Mouse (Mus musculus) gastrocnemius, postnatal 36 days (tissue): ENCODE measurements around the gene Il16. TPM values are rescaled to one million over a fixed set of nuclear protein-coding genes. Genes with fewer than 3 reads are reported as not detected.

Experiments used
- DNase-seq, 2 experiments: peaks; one replicate each; pipeline ENCODE4 v3.0.0; 2022
- intact Hi-C: fragments of 180-260 bp; cut with DNase I; formaldehyde crosslinking; loops from one replicate; pipeline ENCODE4 v1.15.1; 2025
- long read RNA-seq, 2 experiments: library from polyadenylated mRNA; stranded (forward); transcript quantifications; one replicate each; pipeline ENCODE4 v2.0.0; 2021
- total RNA-seq, 2 experiments: library from RNA; stranded (reverse); gene quantifications; 2 replicates each; pipeline ENCODE4 v1.2.3; 2021

Gene Il16
- 1 to 10 TPM; 2.4 to 3.1 TPM for total RNA-seq
- long read RNA-seq, experiment 1, partial matches to known transcripts: 0 of 1 reads
- long read RNA-seq, experiment 1, other reads (novel, unspliced or antisense): 0 of 1 reads
- long read RNA-seq, experiment 2: 0 reads

DNA sequence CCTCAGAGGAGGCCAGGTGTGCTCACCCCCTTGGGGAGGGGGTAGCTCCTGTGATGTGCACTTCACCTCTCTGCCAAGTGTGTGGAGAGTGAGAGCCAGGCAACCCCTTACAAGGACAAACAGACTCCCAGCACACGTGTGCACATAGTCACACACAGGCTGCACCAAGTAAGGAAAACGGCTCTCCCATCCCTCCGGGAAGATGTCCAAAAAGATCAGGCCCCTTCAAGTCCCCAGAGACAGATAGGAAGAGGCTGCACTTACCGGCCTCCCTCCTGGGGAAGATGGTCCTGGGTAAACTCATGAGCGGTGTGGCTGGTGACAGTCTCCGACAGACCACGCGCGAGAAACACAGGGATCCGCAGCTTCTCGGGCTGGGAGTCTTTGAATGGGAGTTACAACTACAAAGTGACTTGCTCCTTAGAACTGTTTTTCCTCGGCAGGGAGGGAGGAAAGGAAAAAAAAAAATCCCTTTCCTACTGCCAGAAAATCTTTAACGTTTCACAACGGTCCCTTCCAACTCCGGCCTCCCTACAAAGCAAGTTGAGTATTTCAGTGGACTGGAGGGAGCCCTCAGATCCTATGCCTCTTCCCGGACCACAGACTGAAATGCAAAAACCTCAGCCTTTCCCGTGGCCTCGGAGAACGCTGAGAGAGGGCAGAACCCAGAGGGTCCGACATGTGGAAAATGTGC is at the start of gene Il16:
Gene Il16, minus strand, starts transcription at position 314 of the 694 bp plus-strand sequence.
- intact Hi-C loops: no loop called here
- DNase-seq: no peak

DNA sequence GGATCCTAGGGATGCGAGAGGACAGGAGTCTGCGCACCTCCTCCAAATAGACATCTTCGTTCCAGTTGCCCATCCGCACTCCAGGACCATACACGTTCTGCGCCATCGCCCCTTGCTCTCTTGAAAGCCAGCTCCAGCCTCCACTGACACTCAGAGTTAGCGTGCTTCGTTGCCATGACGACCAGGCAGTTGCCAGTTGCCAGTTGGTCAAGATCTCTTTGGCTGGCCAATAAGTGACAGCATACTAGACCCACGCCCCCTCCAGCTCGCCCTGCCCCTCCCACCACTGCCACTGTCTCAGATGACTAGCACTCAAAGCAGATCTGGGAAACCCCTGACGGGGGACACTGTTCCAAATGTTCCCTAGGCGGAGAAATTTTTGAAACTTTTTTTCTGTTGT is 49.2 kb upstream of the Il16 start, which contains the start of gene Cfap161:
Gene Cfap161, minus strand, starts transcription at position 176 of the 400 bp plus-strand sequence.
- DNase-seq: no peak
- intact Hi-C loops: loop anchor here (5.0 kb wide), 1 partner anchor 112 kb away; no protein-coding TSS in a partner anchor

DNA sequence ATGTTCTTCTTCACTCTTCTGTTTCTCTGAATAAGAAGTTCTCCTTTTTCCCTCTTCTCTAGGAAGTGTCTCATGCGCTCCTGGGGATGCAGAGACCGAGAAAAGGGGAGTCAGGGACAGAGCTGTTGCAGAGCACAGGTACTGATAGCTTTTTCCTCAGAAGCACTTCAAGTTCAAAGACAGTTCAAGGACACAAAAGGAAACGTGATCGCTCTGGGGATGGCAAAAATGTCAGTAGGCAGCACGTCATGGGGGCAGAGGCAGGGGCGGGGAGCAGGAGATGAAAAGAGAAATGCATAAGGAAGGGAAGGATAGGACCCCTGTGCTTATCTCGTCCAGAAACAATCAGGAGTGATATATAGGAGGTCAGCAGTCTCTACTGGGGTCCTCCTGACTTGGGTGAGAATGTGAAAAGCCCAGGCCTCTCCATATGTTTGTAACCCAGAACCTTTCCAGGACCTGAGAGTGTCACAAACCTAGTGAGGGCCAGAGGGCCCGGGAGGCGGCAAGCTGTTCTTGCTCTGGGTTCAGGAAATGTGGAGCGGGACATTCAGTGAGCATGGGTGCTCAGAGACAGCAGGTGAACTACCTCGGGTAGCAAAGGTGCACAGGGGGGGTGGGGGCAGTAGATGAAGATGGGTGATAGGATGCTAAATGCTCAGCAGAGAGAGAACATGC is 48.6 kb upstream of the Il16 start:
- intact Hi-C loops: no loop called here
- no peak for DNase-seq

DNA sequence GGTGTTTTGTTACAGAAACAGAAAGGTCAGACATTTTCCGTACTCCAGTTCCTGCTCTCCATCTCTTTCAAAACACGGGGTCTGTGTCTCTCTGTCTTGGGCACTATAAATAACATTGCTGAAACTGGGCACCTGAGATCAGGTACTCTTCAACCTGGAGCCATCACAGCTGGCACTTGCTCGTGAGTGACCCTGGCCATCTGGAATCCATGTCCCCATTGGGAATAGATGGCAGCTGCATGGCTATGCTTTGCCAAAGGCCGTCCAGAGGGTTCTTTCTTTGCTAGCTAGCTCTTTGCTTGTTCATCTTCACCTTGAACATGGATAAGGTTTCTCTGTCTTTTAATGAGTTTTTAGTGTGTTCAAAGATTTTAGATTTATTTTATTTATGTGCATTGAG is 35.4 kb upstream of the Il16 start:
- DNase-seq: no peak
- intact Hi-C loops: no loop called here

DNA sequence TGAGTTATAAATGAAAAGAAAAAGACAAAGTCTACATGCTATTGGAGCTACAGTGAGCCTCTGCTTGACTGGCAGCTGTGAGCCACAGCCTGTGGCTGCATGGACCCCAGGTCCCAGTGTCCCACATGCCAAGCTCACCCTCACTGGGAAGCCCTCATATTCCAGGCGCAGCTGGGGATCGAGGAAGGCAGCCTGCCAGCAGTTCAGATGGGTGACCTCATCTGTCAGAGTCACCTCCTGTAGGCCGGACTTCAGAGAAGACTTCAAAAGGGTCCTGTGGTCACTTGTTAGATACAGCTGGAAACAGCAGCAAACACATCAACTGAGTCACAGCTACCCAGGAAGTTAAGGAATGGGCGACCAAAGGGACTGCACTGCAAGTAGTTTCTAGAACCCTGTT is 34.5 kb upstream of the Il16 start:
- intact Hi-C loops: no loop called here

DNA sequence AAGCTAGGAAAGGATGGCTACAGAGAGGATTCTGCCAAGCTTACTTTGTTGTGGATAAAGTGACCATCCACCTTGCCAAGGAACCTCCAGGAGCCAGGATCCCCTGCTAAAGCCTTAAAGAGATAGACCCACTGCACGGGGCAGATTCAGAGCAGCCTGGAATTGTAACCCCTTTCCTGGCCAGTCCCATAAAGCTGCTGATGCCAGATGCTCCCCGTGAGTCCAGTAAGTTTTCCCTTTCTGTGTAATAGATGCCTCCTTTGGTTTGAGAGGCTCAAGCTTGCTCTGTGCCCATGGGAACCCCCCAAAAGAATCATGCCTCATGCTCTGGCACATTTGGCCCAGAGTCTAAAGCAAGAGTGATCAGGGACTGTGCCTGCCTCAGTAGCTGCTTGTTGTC is 33.5 kb upstream of the Il16 start:
- intact Hi-C loops: no loop called here
- DNase-seq: no peak

More for the DNA sequence above, 34.5 kb upstream of the Il16 start:
- no peak for DNase-seq

DNA sequence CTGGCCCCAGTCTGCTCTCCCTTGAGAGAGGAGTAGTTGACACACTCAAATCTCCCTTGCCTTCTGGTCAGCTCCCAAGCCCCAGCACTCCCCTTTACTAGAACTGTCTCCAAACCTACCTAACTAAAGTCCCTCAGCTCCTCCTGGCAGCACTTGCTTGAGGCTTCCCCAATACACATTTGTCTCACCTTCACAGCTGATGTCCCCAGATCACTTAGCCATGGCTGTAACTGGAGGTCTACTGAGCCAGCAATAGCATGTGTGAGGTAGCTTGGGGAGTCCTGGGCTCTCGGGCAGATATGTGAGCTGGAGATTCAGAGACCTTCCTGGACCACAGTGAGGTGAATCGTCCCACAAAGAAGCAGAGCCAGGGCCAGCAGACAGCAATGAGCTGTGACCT is 33.0 kb upstream of the Il16 start:
- no peak for DNase-seq
- intact Hi-C loops: no loop called here

DNA sequence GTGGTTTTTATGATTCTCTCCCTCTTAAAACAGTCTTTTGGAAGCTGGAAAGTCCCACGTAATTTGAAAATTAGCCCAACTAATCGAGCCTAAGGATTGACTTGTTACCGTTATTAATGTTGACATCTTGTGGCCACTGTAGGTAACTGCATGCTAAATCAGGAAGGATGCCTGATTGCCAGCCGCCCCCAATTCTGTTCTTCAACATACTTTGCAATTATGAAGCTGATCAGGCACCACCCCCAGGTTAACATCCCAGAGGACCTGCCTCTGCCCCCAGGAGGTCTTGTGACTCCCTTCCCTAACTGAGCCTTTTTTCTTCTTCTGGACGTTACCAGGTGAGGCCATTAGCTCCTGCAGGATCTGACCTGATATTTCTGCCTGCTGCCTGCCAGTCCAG is 29.2 kb upstream of the Il16 start:
- intact Hi-C loops: loop anchor here (5.0 kb wide), 2 partner anchors 77 to 102 kb away; no protein-coding TSS in a partner anchor
- no peak for DNase-seq

DNA sequence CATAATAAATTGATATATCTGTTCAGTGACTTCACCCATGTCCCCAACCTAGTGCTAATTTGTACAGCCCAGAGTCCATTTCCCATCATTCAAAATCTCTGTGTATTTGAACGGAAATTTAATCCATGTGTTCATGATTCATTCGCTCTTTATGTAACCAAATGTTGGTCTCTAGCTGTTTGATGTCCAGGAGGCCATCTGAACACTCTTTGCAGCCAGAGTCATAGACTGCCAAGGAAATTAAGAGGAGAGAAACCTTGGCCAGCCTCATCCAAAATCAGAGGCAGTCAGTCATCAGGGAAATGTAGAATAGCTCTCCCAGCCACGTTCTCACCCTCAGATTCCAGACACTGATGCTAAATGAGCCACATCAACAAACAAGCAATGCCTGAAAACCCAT is 18.1 kb upstream of the Il16 start:
- intact Hi-C loops: no loop called here
- DNase-seq: no peak

DNA sequence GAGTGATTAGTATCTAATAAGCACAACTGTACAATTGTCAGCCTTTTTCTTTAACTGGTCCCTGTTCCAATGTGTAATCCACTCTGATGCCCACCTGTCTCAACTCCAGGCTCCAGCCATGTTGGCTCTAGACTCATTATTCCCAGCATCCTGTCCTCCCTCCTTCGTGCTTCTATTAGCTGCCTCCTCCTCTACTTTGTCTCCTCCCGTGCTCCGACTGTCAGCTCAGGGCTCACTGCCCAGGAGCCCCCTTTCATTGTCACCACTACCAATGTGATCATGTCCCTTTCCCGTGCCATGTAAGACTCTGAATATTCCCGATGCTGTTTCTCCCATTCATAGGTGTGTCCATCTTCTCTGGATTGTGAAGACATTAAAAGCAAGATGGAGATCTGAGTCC is 16.8 kb upstream of the Il16 start:
- DNase-seq: no peak
- intact Hi-C loops: no loop called here

DNA sequence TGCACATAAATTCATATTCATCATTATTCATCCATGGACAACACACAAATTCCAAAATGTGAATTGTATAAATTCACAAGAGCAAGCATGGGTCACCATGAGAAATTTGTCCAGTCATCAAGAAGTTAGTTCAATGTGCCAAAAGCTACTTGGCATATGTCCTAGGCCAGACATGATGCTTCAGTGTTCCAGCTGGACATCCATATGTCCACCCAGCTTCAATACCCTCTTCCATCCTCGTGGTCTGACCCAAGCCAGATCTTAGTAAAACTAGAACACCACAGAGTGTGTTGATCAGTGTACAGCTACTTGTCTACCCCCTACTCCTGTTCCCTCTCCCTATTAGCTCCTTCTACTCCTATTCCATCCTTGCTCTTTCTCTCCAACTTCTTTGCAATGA is 5.5 kb upstream of the Il16 start:
- DNase-seq: no peak
- intact Hi-C loops: no loop called here

DNA sequence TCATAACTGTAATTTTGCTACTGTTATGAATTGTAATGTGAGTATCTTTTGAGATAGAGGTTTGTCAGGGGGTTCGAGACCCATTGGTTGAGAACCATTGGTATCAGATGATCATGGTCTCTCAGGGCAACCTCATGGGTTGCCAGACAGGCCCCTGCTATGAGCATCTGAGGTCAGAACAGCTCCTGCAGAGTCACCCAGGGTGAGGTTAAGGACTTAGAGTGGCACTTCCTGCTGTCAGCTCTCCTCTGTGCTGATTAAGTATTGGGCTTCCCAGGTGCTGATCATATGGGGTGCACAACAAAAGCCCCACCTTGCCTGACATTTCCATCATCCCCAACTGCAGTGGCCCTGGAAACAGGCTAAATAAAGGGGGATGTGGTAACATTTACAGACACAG is 2.9 kb upstream of the Il16 start:
- intact Hi-C loops: no loop called here
- no peak for DNase-seq

DNA sequence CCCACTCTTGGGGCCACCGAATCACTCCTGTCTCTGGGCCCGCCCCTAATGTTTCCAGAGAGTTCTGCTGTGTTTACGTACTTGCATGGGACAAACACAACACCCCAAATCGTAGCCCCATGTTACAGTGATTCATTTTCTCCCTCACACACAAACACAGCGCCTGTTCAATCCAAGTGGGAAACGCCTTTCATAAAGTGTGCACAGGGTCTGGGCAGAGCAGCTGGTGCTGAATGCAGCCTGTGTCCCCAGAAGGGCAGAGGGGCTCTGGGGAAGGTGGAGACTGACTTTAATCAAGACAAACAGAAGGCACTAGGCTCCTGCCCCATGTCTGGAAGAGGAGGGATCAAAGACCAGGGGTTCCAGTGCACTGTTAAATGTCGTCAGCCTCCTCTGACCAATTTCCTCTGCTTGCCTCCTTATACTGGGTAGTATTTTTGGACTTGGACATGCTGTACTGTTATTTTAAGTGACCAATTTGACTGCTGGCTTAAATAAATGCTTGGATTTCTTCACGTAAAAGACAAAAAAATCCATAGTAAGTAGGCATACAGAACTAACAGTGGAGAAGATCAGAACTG is 671 bp upstream of the Il16 start:
- intact Hi-C loops: no loop called here
- DNase-seq: no peak

DNA sequence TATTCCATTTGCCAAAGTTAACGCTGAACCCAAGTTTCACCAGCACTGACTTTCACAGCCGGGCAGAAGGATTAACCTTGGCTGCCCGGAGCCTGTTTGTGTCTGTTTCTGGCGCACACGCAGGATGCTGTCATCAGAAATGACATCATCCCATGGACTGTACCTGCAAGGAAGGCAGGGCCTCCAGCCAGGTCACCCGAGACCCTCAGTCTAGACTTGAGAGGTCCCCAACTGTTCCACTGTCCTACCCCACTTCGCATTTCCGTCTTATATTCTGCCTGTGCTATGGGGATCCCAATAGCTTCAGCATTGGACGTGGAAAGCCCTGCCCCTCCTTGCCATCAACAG is 487 bp downstream of the Il16 start:
- intact Hi-C loops: no loop called here
- no peak for DNase-seq

DNA sequence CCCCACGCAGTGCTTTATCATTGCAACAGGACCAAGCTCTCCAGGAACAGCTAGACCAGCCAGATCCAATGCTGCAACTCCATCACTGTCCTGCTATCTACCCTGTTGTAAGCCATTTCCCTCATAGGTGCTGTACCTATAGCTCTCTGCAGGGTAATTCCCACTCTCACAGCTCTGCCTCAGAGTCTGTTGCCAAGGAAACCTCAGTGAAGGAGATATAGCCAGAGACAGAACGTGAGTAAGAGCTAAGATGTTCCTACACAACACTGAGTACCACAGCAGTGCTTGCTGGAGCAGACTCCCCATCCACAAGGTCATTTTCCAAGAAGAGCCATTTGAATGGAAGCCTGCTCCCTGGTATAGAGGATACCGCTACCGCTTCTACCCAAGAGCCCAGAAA is 1.3 kb downstream of the Il16 start:
- no peak for DNase-seq
- intact Hi-C loops: no loop called here

DNA sequence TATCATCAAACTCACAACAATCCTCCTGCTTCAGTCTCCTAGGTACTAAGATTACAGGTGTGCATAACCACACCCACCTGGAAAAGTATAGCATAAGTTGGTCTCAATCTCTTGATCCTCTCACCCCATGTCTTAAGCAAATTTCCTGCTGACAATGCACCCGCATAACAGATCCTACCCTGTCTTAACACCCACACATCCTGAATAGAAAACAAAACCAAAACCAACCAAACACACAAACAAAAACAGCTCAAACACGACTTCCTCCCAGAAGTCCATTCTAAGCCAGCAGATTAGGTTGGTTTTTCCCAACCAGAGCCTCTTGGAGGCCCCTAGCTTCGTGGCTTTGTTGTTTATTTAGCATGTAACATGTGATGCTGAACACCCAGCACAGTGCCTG is 2.8 kb downstream of the Il16 start:
- DNase-seq: no peak
- intact Hi-C loops: no loop called here

DNA sequence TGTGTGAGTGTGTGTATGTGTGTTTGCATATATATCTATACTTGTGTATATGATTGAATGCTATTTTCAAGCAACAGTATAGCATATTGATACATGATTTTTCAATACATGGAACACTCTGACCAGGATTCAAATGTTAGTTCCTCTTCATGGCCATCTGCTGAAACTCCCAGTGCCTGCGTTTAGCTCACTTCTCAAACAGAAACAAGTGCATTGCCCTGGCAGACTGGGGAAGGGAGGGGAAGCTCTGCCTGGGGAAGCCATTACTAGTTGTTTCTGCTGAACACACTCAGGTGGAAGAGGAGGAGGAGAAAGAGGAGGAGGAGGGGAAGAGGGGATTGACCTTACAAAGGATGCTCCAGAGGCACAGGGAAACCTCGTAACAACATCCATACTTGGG is 3.5 kb downstream of the Il16 start:
- intact Hi-C loops: no loop called here
- no peak for DNase-seq

DNA sequence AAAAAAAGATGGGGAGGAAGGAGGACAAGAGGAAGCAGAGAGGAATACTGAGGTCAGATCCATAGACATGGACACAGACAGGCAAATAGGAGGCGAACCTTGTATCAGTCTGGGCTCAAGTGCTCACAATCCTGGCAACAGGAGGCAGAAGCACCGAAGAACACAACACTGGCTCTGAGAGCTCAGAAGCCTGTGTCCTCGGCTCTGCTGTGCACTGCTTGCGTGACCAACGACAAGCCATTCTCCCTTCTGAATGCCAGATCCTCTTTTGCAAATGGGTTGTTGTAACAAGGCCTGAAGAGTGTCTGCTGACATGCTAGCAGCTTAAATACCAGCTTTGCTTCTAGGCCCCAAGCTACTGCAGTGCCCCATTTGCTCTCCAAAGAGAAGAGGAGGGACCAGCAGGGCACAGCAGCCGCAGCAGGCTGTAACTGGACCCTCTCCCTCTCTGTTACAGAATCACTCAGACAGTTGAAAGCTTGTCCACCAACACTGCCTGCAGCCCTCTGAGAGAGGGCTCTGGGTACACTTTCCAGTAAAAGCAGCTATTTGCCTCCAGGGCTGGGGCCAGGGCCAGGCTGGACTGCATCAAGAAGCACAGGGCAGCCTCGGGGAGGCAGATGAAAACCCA is 5.7 kb downstream of the Il16 start:
- no peak for DNase-seq
- intact Hi-C loops: no loop called here

DNA sequence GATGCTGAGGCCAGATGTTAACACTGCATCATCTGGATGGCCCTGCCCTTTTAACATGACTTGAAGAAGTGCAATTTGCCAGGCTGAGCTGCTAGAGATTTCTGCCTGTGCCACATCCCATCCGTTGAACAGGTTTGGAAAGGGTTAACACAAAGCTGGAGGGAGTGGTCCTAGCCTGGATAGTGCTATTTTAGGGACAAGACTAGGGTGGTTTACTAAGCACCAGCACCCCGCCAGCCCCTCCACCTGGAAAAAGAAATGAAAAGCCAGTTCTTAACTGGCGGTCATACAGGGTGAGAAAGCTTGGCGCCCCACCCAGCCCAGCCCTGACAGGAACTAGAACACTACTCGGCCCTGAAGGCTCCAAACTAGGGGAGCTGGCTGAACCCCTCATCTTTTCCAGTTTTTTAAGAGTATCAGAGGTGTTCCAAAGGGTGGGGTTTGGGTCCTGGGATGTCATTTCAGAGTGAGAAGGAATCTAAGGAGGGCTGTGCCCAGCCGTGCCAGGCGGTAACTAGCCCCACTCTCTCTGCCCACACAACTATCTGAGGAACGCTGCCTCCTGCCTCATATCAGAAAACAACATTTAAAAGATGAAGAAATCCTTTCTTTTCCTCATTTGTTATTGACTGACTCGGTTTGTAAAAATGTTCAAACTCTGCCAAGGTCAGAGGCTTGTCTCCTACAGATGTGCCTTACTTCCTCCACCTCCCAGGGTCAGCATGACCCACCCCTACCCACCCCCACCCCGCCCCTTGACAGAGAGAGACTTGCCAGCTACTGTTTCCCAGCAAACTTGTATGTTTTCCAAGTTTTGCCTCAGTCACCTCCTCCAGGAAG is 6.7 kb downstream of the Il16 start:
- intact Hi-C loops: no loop called here
- DNase-seq: no peak

DNA sequence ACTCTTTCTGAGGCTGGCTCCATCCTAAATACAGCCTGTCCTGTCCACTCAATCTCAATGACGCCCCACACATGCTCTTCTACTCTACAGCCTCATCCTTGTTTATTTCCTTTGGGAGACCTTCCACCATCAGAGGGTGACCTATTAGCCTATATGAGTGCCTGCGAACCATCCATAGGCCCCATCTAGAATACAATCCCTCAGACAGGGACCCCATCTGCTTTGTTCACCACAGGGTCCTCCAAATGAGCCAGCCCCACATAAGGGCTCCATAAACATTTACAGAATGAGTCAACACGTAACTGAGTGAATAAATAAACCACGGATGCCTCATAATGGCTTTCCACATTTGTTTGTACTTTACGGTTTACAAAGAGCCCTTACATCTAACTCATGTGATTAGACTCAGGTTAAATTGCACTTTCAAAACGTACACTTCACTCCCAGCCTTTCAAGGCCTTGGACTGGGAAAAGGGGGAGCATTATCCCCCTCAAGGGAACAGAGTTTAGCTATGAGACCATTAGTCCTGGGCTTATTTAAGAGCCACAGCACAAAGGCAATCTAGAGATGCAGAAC is 7.5 kb downstream of the Il16 start:
- DNase-seq: no peak
- intact Hi-C loops: no loop called here
